Mouse (Mus musculus) kidney, postnatal 36 days (tissue): Measurements from ENCODE around the gene Rev1.
"Not testable (repeated sequence)": the region's sequence is repeated elsewhere in the genome, so short reads cannot be mapped to it uniquely, and the experiment has no call there.

Experiments
- DNase-seq, 2 experiments: peaks; one replicate each; pipeline ENCODE4 v3.0.0; 2021 to 2022; ENCODE audit warnings: mixed read lengths in 2 of 2

The Rev1 gene

DNA sequence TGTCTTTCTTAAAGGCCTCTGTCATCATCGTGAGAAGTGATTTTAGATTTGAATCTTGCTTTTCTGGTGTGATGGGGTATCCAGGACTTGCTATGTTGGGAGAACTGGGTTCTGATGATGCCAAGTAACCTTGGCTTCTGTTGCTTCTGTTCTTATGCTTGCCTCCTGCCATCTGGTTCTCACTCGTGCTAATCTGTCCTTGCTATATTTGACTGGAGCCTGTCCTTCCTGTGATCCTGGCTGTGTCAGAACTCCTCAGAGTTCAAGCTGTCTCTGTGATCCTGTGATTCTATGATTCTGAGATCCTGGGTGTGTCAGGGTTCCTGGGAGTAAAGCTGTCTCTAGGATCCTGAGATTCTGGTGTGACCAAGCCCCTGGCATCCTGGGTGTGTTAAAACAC lies 67.4 kb downstream of the Rev1 start:
- DNase-seq, result not testable (repeated sequence)

DNA sequence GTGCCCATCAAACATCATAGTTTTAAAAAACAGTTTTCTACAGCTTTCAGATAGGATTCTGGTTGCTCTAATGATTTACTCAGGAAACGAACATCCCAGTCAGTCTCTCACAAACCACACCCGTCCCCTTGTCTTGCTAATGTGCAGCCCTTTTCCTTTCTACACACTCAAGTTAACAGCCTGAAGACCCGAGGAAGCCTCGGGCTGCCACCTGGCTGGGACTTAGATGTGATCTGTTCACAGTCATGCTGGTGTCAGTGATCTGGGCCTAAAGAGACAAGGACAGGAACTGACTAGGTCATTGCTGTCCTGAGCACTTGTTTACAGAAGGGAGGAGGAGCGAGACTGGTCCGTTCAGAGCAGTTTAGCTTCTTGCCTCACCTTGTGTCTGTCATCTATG lies 71.2 kb downstream of the Rev1 start:
- DNase-seq, result no peak

DNA sequence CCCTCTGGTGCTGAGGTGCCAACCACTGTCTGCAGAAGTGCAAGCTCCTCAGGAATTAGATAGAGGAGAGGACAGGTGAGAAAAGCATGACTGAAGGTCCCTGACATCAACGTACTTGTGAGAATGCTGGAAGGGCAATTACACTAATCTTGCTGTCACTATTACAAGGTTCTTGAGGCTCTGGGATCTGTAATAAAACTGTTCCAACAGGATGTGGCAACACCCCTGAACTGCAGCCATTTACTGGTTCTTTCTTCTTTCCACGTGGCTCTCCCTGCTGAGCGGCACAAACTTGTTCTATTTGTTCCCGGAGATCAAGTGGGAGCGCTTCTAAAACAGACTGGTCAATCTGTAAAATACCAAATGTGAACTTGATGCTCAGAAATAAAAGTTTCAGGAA lies 74.4 kb downstream of the Rev1 start:
- DNase-seq, result no peak

DNA sequence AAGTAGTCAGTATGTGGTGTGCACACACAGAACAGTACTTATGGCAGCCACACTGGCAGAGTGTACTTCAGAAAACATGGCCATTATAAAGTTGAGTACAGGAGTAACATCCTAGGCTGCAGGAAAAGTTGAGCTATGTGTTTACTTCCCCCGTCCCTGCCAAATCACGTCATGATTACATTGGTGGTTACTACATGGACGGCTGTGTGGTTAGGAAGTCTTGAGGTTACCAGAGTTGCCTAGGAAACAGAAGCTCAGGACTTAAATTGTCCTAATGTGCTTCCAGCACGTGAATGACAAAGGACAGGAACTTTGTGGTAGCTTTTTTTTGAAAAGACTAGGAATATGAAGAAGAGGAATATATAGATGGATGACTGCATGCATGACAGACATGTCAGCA lies 80.0 kb downstream of the Rev1 start:
- DNase-seq, result no peak

DNA sequence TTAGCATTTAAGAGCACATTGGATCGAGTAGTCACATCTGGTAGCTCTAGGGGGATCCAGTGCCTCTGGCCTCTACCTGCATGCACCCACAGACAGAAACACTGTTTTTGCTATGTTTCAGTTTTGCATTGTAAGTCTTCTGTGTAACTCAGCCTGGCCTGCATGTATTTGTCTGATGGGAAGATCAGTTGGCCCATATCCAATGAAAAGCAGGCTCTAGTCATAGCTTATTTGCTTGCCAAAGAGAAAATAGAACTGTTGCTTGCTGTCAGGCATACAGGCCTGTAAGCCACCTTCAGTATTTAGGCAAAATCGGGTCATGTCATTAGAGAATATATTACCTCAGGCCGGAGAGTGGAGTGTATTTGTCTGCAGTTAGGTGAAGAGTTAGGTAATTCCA lies 81.5 kb downstream of the Rev1 start:
- DNase-seq, result no peak

DNA sequence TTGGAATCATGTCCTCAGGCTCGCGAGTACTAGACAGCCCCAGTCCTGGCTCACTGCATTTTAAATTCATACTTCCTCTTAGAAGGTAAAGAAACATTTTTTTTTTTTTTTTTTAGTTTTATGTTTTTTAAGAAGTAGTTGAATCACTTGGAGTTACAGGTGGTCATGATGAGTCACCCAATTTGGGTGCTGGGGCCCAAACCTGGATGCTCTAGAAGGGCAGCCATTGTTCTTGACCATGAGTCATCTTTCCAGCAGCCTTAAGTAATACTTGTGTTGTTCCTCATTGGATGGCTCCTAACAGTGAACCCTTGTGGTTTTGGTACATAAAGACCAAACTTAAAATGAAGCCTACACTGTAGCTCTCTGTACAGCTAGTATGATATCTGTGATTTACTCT lies 90.7 kb downstream of the Rev1 start:
- DNase-seq, result no peak

DNA sequence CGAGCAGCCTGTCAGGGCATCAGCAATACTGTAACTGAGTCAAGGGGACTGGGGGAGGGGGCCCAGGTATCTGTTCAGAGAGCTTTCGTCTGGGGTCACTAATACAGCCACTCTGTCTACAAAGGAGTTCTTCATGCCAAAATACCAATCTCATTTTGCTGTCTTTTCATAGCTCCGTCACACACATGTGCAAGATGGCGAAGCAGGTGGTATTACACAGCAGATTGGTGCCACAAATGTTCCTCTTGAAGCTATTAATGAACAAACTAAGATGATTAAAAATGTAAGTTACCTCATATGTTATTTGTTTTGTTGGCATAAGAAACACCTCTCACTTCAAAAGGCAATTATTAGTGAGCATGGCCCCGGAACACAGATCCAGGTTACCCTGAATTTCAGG lies 92.2 kb downstream of the Rev1 start:
- DNase-seq, result no peak

DNA sequence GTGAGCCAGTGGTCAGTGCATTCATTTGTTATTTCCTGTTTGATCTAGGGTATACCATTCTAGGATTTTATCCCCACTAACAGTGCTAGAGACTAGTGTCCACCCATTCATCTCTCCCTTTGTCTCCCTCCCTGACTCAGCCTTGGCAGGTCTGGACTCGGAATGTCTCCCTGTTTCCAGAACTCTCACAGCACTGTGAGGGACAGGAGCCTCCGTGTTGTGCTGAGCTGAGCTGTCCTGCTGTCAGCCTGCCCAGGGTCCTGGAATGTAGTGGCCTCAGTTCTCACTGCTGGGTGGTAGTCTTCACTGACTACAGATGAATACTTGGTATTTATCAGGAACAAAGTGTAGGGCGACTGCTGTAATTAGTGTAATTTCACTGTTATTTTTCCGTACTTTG lies 94.1 kb downstream of the Rev1 start:
- no peak for DNase-seq

DNA sequence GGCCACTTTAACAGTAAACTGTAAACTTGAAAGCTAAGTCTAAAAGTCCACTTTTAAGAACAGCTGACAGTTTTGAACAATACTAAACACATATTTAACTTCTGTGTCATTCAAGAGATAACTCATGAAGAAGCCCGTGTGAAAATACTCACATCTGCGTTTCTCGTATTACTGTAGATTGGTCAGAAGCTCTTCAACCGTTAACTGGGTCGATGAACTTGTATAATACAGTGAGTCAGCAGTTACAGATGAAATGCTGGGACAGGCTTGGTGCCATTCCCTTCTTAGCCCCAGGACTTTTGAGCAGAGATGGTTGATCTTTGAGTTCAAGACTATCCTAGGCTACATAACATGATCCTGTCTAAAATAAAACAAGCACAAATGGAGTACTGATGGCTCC lies 98.2 kb downstream of the Rev1 start:
- DNase-seq, result peak in 1 of 2 experiments; percentile 5

DNA sequence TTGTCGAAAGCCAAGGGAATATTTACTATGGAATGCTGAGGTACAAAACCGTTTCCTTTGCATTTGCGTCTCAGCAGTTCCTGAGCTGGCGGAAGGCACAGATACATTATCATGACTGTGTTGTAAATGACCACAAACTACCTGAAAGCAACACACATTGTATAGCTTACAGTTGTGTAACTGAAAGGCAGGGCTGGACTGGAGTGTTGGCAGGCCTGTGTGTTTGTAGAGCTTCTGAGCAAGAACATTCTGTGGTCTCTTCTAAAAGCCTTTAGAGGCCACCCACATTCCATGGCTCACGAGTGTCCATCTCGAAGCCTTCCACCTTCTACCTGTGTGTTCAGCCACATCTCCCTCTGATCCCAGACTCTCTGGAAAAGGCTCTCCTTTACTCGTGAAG lies 102.3 kb downstream of the Rev1 start:
- no peak for DNase-seq

DNA sequence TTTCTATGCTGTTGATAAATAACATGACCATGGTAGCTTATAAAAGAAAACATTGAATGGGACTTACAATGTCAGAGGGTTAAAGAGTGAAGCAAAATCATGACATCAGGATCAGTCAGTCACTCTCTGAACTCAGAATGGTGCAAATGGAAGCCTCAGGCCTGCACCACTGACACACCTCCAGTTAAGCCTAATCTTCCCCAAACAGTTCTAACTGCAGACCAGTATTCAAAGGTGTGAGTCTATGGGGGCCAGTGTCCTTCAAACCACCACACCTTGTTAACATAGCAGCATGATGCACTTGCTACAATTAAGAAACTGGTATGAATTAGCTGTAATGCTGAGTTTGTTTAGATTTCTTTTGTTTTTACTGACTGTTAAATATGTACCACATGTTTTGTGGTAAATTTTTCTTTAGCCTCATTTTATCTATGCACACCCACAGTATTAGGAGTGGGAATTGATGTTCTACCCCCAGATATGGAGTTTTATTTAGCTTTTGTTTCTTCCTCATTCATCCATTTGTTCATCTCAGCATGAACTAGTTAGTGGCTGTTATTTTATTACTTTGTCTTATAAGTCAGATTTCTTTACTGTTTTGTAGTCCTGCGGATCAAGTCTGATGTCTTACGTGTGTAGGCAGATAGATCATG lies 114.9 kb downstream of the Rev1 start:
- no peak for DNase-seq

DNA sequence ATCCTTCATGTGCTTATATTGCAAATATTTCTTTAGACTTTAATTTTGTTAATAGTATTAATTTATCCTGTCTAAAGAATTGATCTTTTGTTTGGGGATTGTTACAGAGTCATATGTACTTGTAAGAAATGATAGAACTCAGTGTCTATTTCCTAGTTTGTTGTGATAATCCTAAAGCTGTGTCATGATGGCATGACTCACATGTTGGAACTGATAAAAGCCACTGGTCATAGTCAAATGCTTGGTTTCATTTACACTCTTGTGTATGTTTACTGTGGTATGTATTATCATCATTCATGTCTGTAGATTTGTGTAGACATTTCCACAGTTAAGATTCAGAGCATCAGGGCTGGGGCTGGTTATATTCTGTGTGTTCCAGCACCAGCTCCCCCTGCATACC lies 117.1 kb downstream of the Rev1 start:
- no peak for DNase-seq

DNA sequence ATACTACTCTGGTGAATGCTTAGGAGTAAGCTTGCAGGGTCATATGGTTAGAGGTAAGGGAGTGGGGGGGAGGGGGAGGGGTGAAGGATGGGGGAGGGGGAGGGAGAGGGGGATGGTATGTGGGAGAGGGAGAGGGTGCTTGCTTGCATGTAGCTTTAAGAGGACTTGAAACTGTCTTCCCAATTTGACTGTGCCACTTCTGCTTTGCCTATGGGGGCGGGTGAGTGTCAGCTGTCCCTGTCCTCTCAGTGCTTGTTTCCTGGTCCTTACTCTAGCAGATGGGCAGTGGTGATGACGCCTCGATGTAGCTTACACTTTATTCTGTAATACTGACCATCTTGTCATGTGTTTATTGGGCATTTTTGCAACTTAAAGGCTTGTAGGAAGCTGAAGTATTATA lies 117.5 kb downstream of the Rev1 start:
- no peak for DNase-seq

DNA sequence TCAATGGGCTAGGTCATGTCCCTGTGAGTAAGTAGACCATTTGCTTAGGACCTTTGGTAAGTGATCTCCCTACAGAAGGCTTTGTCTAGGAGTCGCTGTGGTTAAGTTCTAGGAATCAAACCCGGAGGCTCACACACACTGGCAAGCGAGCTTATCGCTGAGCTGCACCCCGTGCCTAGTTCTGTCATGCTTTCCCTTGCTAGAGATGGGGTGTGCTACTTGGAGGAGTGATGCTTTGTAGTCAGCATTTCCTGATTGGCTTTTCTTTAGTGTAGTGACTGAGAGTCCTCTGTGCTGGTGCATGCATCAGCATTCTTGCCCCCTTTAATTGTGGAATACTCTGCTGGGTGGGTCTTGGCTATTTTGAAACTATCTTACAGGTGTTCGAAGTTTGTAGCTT lies 118.0 kb downstream of the Rev1 start:
- no peak for DNase-seq

DNA sequence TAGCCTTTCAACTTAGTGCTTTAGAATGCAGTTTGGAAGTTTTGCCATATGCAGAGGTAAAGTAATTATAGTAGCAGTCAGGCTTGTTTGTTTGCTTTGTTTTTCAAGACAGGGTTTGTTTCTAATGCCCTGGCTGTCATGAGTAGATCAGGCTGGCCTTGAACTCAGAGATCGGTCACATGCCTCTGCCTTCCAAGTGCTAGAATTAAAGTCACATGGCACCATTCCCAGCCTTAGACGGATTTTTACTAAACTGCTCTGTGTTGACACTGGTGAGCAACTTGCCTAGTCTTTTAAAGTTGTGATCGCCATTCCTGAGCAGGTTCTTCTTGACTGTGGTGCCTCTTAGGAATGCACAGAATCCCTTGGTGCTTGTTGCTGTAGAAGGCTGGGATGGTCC lies 122.9 kb downstream of the Rev1 start:
- DNase-seq, result no peak

DNA sequence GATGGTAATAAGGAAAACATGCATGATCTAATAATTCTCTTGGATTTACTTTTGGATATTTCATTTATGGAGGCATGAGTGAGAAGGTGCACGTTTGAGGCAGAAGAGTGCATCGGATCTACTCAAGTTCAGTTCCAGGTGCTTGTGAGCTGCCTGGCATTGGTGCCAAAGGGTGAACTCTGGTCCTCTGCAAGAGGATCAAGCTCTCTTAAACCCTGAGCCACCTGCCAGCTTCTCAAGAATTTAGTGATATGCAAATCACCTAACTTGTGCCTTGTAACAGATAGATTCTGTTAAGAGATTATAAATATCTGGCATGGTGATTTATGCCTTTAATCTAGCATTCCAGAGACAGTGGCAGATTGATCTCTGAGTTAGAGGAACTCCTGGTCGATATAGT lies 126.6 kb downstream of the Rev1 start:
- peak in 1 of 2 experiments; percentile 17 for DNase-seq
